Mouse (Mus musculus): ENCODE measurements around the gene Ano2.

Gene Ano2

GRCm38 (mm10) chr6:125743203-125744100 lies 53.2 kb downstream of the Ano2 start:
- DNase-seq (ENCODE audit: low spot score): peak; percentile 25

- DNase-seq (ENCODE audit: low spot score): no peak
Measured at GRCm38 (mm10) chr6:125747322-125747930, 57.2 kb downstream of the Ano2 start.

- DNase-seq (ENCODE audit: low spot score): no peak
Measured at GRCm38 (mm10) chr6:125748646-125749045, 58.4 kb downstream of the Ano2 start.

- DNase-seq (ENCODE audit: low spot score): no peak
Measured at GRCm38 (mm10) chr6:125762851-125763519, 72.8 kb downstream of the Ano2 start.

GRCm38 (mm10) chr6:125773256-125773655 lies 83.0 kb downstream of the Ano2 start:
- no peak for DNase-seq (ENCODE audit: low spot score)

GRCm38 (mm10) chr6:125776291-125776690 lies 86.1 kb downstream of the Ano2 start:
- DNase-seq (ENCODE audit: low spot score): no peak

GRCm38 (mm10) chr6:125802954-125803353 lies 112.7 kb downstream of the Ano2 start:
- peak; percentile 26 for DNase-seq (ENCODE audit: low spot score)

GRCm38 (mm10) chr6:125803364-125804011 lies 113.3 kb downstream of the Ano2 start:
- DNase-seq (ENCODE audit: low spot score): peak; percentile 69

GRCm38 (mm10) chr6:125808996-125809649 lies 118.9 kb downstream of the Ano2 start:
- no peak for DNase-seq (ENCODE audit: low spot score)

GRCm38 (mm10) chr6:125811395-125811794 lies 121.2 kb downstream of the Ano2 start:
- DNase-seq (ENCODE audit: low spot score): no peak

GRCm38 (mm10) chr6:125838121-125838520 lies 147.9 kb downstream of the Ano2 start:
- DNase-seq (ENCODE audit: low spot score): no peak

GRCm38 (mm10) chr6:125841284-125841683 lies 151.1 kb downstream of the Ano2 start:
- no peak for DNase-seq (ENCODE audit: low spot score)

GRCm38 (mm10) chr6:125851196-125851595 lies 161.0 kb downstream of the Ano2 start:
- DNase-seq (ENCODE audit: low spot score): no peak

- no peak for DNase-seq (ENCODE audit: low spot score)
Measured at GRCm38 (mm10) chr6:125858294-125858693, 168.1 kb downstream of the Ano2 start.

- DNase-seq (ENCODE audit: low spot score): peak; percentile 69
Measured at GRCm38 (mm10) chr6:125868516-125868915, 178.3 kb downstream of the Ano2 start.

GRCm38 (mm10) chr6:125871482-125871881 lies 181.3 kb downstream of the Ano2 start:
- no peak for DNase-seq (ENCODE audit: low spot score)

GRCm38 (mm10) chr6:125874742-125875141 lies 184.5 kb downstream of the Ano2 start:
- DNase-seq (ENCODE audit: low spot score): no peak

- DNase-seq (ENCODE audit: low spot score): no peak
Measured at GRCm38 (mm10) chr6:125876884-125877283, 186.7 kb downstream of the Ano2 start.

GRCm38 (mm10) chr6:125878671-125879070 lies 188.5 kb downstream of the Ano2 start:
- DNase-seq (ENCODE audit: low spot score): no peak

GRCm38 (mm10) chr6:125879306-125879705 lies 189.1 kb downstream of the Ano2 start:
- DNase-seq (ENCODE audit: low spot score): no peak

GRCm38 (mm10) chr6:125888596-125888995 lies 198.4 kb downstream of the Ano2 start:
- no peak for DNase-seq (ENCODE audit: low spot score)

GRCm38 (mm10) chr6:125894340-125894739 lies 204.1 kb downstream of the Ano2 start:
- no peak for DNase-seq (ENCODE audit: low spot score)

All from retina, embryonic 14.5 days (tissue).